Mouse (Mus musculus) lung, postnatal 36 days (tissue): ENCODE measurements at regions not wholly inside any gene's neighbourhood (a gene's known extent, or its start where the extent isn't known, plus 50 kb on each side); places are given as distances from the start of the nearest gene placed in this dataset.

Source experiments
- DNase-seq: peaks from one replicate; pipeline ENCODE4 v3.0.0; 2022; ENCODE audit warnings: mixed read lengths

- no peak for DNase-seq
These were observed 77.1 kb upstream of the Nck2 start for GRCm38 (mm10) chr1:43367151-43367895.

- DNase-seq = no peak
These were observed 72.5 kb upstream of the Nck2 start for GRCm38 (mm10) chr1:43371863-43372262.

- peak; percentile 14 for DNase-seq
These were observed 69.4 kb upstream of the Nck2 start for GRCm38 (mm10) chr1:43374946-43375345.

- DNase-seq = no peak
These were observed 68.5 kb upstream of the Nck2 start for GRCm38 (mm10) chr1:43375851-43376250.

- DNase-seq = no peak
These were observed 66.7 kb upstream of the Nck2 start for GRCm38 (mm10) chr1:43377491-43378263.

- no peak for DNase-seq
These were observed 59.4 kb upstream of the Nck2 start for GRCm38 (mm10) chr1:43385008-43385407.

- no peak for DNase-seq
These were observed 50.3 kb upstream of the Nck2 start for GRCm38 (mm10) chr1:43394035-43394434.
